Mouse (Mus musculus): ENCODE measurements around the gene Crybb2. TPM values are rescaled to one million over a fixed set of nuclear protein-coding genes. Genes with fewer than 3 reads are reported as not detected.
A peak's percentile ranks its signal among the peaks of the same experiment; 100 is the strongest.

Gene Crybb2
- polyA plus RNA-seq, 1 experiment from 2014 or later, result not detected

- Histone ChIP-seq H3K36me3 (ENCODE audit: control insufficient read depth, insufficient read depth, low read length) (no peaks in the 10 kb centered on the region), H3K27ac (ENCODE audit: low read depth, low read length) (no peak overlapping the region), H3K9me3 (ENCODE audit: control insufficient read depth, low read length) (no peaks in the 10 kb centered on the region), H3K4me2 (replicated peaks; ENCODE audit: low read depth, low read length) (peak overlapping the region; percentile 81), H3K4me3 (ENCODE audit: low read length) (peak overlapping the region; percentile 64), H3K9ac (ENCODE audit: low read depth, low read length) (peak overlapping the region; percentile 69; the same call in 1 of the 2 replicates), H3K27me3 (ENCODE audit: control insufficient read depth, insufficient read depth, low read length) (0 out of 2 replicates have a peak, but pooled peaks cover 3% of the 10 kb centered on the region), H3K4me1 (ENCODE audit: control insufficient read depth, insufficient read depth, low read length) (peaks cover 10% of the 10 kb centered on the region; the same call in 1 of the 2 replicates)
- ATAC-seq (ENCODE audit: low FRiP score, low TSS enrichment), result no peak
- WGBS, result 50% methylated on average over 16 of the region's 16 CpGs
Measured at GRCm38 (mm10) chr5:113014111-113014807, 55.7 kb downstream of the Crybb2 start.

- WGBS, result 78% methylated on average over 10 of the region's 10 CpGs
- H3K27me3 ChIP-seq (ENCODE audit: control insufficient read depth, insufficient read depth, low read length), result 0 out of 2 replicates have a peak, but pooled peaks cover 3% of the 10 kb centered on the region
Measured at GRCm38 (mm10) chr5:113011926-113012325, 58.0 kb downstream of the Crybb2 start.

GRCm38 (mm10) chr5:113009183-113009820 is 60.6 kb downstream of the Crybb2 start:
- no peaks in the 10 kb centered on the region for H3K36me3 ChIP-seq (ENCODE audit: control insufficient read depth, insufficient read depth, low read length)
- H3K4me3 ChIP-seq (ENCODE audit: low read length), result no peak overlapping the region
- H3K4me2 ChIP-seq (replicated peaks; ENCODE audit: low read depth, low read length), result no peak overlapping the region
- peaks cover under 1% of the 10 kb centered on the region; the same call in 1 of the 2 replicates for H3K4me1 ChIP-seq (ENCODE audit: control insufficient read depth, insufficient read depth, low read length)
- H3K9me3 ChIP-seq (ENCODE audit: control insufficient read depth, low read length), result no peaks in the 10 kb centered on the region
- 90% methylated on average over 8 of the region's 8 CpGs for WGBS
- no peaks in the 10 kb centered on the region for H3K27me3 ChIP-seq (ENCODE audit: control insufficient read depth, insufficient read depth, low read length)
- ATAC-seq (ENCODE audit: low FRiP score, low TSS enrichment), result no peak
- H3K9ac ChIP-seq (ENCODE audit: low read depth, low read length), result no peak overlapping the region
- H3K27ac ChIP-seq (ENCODE audit: low read depth, low read length), result no peak overlapping the region

More at GRCm38 (mm10) chr5:113011926-113012325, 58.0 kb downstream of the Crybb2 start:
- no peak overlapping the region for H3K9ac ChIP-seq (ENCODE audit: low read depth, low read length)
- ATAC-seq (ENCODE audit: low FRiP score, low TSS enrichment), result no peak
- no peaks in the 10 kb centered on the region for H3K36me3 ChIP-seq (ENCODE audit: control insufficient read depth, insufficient read depth, low read length)
- H3K4me1 ChIP-seq (ENCODE audit: control insufficient read depth, insufficient read depth, low read length), result peaks cover 10% of the 10 kb centered on the region; the same call in 1 of the 2 replicates
- no peak overlapping the region for H3K4me3 ChIP-seq (ENCODE audit: low read length)
- no peak overlapping the region for H3K4me2 ChIP-seq (replicated peaks; ENCODE audit: low read depth, low read length)
- no peaks in the 10 kb centered on the region for H3K9me3 ChIP-seq (ENCODE audit: control insufficient read depth, low read length)
- no peak overlapping the region for H3K27ac ChIP-seq (ENCODE audit: low read depth, low read length)

GRCm38 (mm10) chr5:113008496-113008895 is 61.4 kb downstream of the Crybb2 start:
- H3K36me3 ChIP-seq (ENCODE audit: control insufficient read depth, insufficient read depth, low read length), result no peaks in the 10 kb centered on the region
- H3K4me1 ChIP-seq (ENCODE audit: control insufficient read depth, insufficient read depth, low read length), result no peaks in the 10 kb centered on the region
- H3K4me3 ChIP-seq (ENCODE audit: low read length), result no peak overlapping the region
- H3K27me3 ChIP-seq (ENCODE audit: control insufficient read depth, insufficient read depth, low read length), result no peaks in the 10 kb centered on the region
- 88% methylated on average over 2 of the region's 2 CpGs for WGBS
- no peak overlapping the region for H3K27ac ChIP-seq (ENCODE audit: low read depth, low read length)
- no peak overlapping the region for H3K9ac ChIP-seq (ENCODE audit: low read depth, low read length)
- no peaks in the 10 kb centered on the region for H3K9me3 ChIP-seq (ENCODE audit: control insufficient read depth, low read length)
- no peak overlapping the region for H3K4me2 ChIP-seq (replicated peaks; ENCODE audit: low read depth, low read length)
- ATAC-seq (ENCODE audit: low FRiP score, low TSS enrichment), result no peak

Other genes starting within 250 kb of the Crybb2 start
- 0.11 and 0.26 TPM in 2 replicates for gene Myo18b, start 173.8 kb downstream of the Crybb2 start, polyA plus RNA-seq (2014; fragmentation: Nextera tagmentation; extraction: Ambion mirVana)
- gene Grk3, start 54.3 kb downstream of the Crybb2 start, polyA plus RNA-seq (2014; fragmentation: Nextera tagmentation; extraction: Ambion mirVana), result 7.7 and 9.9 TPM in 2 replicates
- 0.47 and 1.8 TPM in 2 replicates for gene Crybb3, start 11.5 kb upstream of the Crybb2 start, polyA plus RNA-seq (2014; fragmentation: Nextera tagmentation; extraction: Ambion mirVana)
- 3.9 and 5.4 TPM in 2 replicates for gene 2900026A02Rik, start 151.1 kb upstream of the Crybb2 start, polyA plus RNA-seq (2014; fragmentation: Nextera tagmentation; extraction: Ambion mirVana)
- gene Tmem211, start 156.8 kb upstream of the Crybb2 start, polyA plus RNA-seq (2014; fragmentation: Nextera tagmentation; extraction: Ambion mirVana), result 0.15 and 0.31 TPM in 2 replicates
- 3.9 and 5.0 TPM in 2 replicates for gene Sgsm1, start 240.7 kb upstream of the Crybb2 start, polyA plus RNA-seq (2014; fragmentation: Nextera tagmentation; extraction: Ambion mirVana)